8 mouse cellular contexts compared by ENCODE assay signal in the genomic region with DNA sequence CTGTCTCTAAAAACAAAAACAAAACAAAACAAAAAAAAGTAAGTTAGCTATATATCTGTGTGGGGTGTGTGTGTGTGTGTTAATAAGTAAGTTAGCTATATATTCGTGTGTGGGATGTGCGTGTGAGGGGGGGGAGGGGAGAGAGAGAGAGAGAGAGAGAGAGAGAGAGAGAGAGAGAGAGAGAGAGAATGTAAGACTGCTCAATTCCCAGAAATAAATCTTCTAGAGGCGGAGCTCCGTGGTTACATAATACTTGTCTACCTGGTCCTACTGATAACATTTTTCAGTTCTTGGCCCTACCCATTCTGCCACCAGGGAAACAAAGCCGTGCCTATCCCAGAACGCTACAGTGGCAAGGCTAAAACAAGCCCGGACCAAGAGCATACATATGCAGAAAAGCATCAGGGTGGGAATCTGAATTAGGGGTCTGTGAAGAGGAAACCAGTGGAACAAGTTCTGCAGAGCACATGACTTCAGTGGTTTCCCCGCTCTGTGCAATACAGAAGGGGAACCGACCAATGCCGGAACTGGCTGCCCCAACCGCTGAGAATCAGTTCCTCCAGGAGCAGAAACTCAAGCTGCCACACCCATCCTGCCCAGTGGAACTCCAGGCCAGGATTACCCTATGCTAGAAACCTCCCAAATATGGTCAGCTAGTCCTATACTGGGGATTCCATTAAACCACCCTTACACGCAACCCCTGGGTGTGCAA. TPM values are rescaled to one million over a fixed set of nuclear protein-coding genes. Genes with fewer than 3 reads are reported as not detected.
DNase-seq lines count a peak whose midpoint lies in the region; ATAC-seq lines count a peak whose summit lies in the region.

No protein-coding gene starts in this region.

- no peaks in the 10 kb centered on the region for H3K27me3 ChIP-seq in embryonic facial prominence, embryonic 12.5 days
- H3K27me3 ChIP-seq in liver, embryonic 16.5 days (ENCODE audit: control insufficient read depth, insufficient read depth, low read depth, low read length), result no peaks in the 10 kb centered on the region

- H3K9me3 ChIP-seq in embryonic facial prominence, embryonic 12.5 days, result no peaks in the 10 kb centered on the region
- H3K9me3 ChIP-seq in liver, embryonic 16.5 days (replicated peaks; ENCODE audit: control insufficient read depth, low read length), result no peaks in the 10 kb centered on the region

- ATAC-seq in embryonic facial prominence, embryonic 12.5 days (ENCODE audit: insufficient number of reproducible peaks, insufficient read depth, low FRiP score, low TSS enrichment), result peak; percentile 52
- peak; percentile 84 for ATAC-seq in inflammation-experienced regulatory T-cells, adult 6 months
- peak; percentile 61 for ATAC-seq in liver, embryonic 16.5 days (ENCODE audit: low read depth)

- H3K27ac ChIP-seq in embryonic facial prominence, embryonic 12.5 days, result peak overlapping the region; percentile 43
- peak overlapping the region; percentile 48; the same call in 1 of the 2 replicates for H3K27ac ChIP-seq in liver, embryonic 16.5 days (ENCODE audit: low read length)

- peak; percentile 49 for DNase-seq in adrenal gland, postnatal 14 days
- DNase-seq in adrenal gland, postnatal 25 days, result no peak
- peak; percentile 65 to 79 for DNase-seq in spleen, postnatal 4 days (ENCODE audit: low spot score in 2 of 2)
- DNase-seq in adipocyte (ENCODE audit: low spot score), result no peak
- DNase-seq in layer of hippocampus, adult 9-10 months (ENCODE audit: low spot score), result no peak

- H3K4me1 ChIP-seq in embryonic facial prominence, embryonic 12.5 days, result peaks cover 11% of the 10 kb centered on the region
- H3K4me1 ChIP-seq in liver, embryonic 16.5 days (ENCODE audit: control insufficient read depth, low read depth, low read length), result peaks cover 25% of the 10 kb centered on the region

- no peak overlapping the region for H3K4me2 ChIP-seq in embryonic facial prominence, embryonic 12.5 days (replicated peaks)
- H3K4me2 ChIP-seq in liver, embryonic 16.5 days (ENCODE audit: low read depth, low read length), result peak overlapping the region; percentile 46

- H3K4me3 ChIP-seq in embryonic facial prominence, embryonic 12.5 days, result no peak overlapping the region
- no peak overlapping the region for H3K4me3 ChIP-seq in liver, embryonic 16.5 days (ENCODE audit: low read depth, low read length)

- no peaks in the 10 kb centered on the region for H3K36me3 ChIP-seq in embryonic facial prominence, embryonic 12.5 days
- no peaks in the 10 kb centered on the region for H3K36me3 ChIP-seq in liver, embryonic 16.5 days (ENCODE audit: control insufficient read depth, insufficient read depth)

- 72% methylated on average over 12 of the region's 12 CpGs for WGBS in embryonic facial prominence, embryonic 12.5 days
- WGBS in liver, embryonic 16.5 days (ENCODE audit: insufficient replicate concordance), result 17% methylated on average over 12 of the region's 12 CpGs

- no peak overlapping the region for H3K9ac ChIP-seq in embryonic facial prominence, embryonic 12.5 days
- H3K9ac ChIP-seq in liver, embryonic 16.5 days (ENCODE audit: low read depth, low read length), result no peak overlapping the region

RNA-seq across cellular contexts. Expression of gene Iqgap1, which starts 46.7 kb away (rescaled TPM):
- total RNA-seq in adrenal gland, postnatal 14 days (2021), result 70.0 and 95.3 TPM in 2 replicates
- total RNA-seq in adrenal gland, postnatal 25 days (2021), result 87.7 and 126 TPM in 2 replicates
- polyA plus RNA-seq in embryonic facial prominence, embryonic 12.5 days (2016; fragmentation: Nextera tagmentation; extraction: Ambion mirVana), result 43.2 and 45.1 TPM in 2 replicates
- polyA plus RNA-seq in inflammation-experienced regulatory T-cells, adult 6 months (2017; shearing (Covaris generic)), result 100 to 1,000 TPM; 197 to 297 (median 271) TPM
- 15.8 and 15.9 TPM in 2 replicates for polyA plus RNA-seq in liver, embryonic 16.5 days (2015; fragmentation: Nextera tagmentation; extraction: Ambion mirVana)

Comparison
In these comparisons a context has a peak if more than half of its experiments do, and no peak if none do; other contexts are left out.
1. DNase-seq: peak in adrenal gland, postnatal 14 days (single experiment) and spleen, postnatal 4 days (2 of 2); none in adrenal gland, postnatal 25 days (single experiment), adipocyte (single experiment) and layer of hippocampus, adult 9-10 months (single experiment).
2. Peak in every context shown above with its lines, with median percentiles within 50 percentile points of each other: ATAC-seq.